Mouse (Mus musculus) kidney, adult 8-10 months (tissue): ENCODE results near the gene Gm45521.

ENCODE experiments used
- DNase-seq, 2 experiments: peaks; one replicate each; pipeline ENCODE4 v3.0.0; 2022

Gene Gm45521

DNA sequence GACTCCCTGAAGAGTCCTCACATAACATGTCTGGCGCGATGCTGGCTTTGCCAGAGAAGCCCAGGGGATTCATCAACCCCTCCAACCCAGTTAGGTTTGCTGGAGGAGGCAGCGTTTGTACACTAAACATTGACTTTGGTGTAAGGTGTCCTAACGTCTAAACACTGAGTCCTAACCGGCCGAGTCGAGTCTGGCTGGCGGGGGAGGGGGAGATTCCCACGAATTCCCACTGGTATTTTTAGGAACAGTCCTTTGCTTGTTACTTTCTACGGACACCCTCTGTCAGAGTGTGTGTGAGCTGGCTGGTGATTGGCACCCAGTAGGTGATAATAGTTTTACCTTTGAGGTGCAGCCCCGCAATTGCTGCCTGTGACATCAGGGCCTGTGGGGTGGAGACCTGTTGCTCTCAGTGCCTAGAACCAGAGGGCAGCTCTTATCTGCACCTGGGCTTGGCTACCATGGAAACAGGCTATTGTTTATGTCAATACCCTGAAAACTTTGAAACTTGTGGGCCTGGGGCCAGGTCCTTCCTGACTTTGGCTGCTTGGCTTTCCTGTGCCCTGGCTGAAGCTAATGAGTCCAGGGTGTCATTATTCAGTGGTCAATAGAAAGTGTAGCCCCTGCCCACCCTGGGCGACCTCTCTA lies 4.4 kb upstream of the Gm45521 start:
- peak; percentile 37 to 52 for DNase-seq

DNA sequence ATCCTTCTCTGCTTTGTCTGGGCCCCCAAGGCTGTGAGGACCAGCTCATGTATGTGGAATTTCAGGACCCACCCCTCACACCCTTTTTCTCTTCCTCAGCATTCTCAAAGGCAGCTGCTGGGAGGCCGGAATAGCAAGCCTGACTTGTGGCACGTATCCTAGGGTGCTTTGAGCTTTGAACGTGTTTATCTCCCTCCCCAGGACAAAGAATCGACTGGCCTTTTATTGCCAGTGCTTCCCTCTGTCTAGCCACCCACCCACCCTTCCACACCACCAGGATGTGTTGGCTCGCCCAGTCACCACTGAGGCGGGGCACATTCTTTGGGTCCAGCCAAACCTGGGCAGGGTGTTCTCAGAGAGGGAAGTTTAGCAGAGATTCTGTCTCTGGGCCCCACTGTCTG lies 3.0 kb upstream of the Gm45521 start:
- no peak for DNase-seq

DNA sequence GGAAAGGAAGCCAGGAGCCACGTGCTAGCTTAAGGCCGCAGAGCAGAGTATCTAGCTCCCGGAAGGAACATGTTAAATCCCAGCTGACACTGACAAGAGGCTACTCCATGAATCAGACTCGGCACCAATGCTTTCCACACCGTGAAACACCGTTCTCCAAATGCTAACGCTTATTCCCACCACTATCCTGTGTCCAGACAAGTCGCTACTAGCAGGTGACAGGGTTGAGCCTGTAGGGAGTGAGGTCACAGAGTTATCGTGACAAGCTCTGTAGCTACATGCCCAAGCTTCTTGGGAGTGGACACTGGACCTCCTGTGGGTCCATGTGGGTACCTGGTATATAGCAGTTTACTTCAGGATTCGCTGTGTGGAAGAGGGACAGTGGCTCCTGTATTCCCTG lies 661 bp upstream of the Gm45521 start:
- DNase-seq: no peak

DNA sequence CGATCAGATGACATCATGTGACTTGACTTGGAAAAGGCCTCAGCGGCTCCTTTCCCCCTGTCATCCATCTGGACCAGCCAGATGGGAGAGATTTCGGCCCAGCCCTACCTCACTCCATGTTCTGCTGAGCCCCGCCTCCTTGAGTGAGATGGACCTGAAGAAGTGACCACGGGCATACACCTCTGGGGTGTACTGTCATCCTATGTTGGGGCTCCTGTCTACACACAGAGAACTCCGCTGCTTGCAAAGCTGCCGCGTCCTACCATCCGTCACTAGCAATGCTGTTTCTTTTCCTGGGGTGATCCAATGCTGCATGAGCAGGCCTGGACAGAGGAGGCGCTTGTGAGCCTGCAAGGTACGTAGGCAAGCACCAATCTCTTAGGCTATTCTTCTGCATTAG lies 3.5 kb downstream of the Gm45521 start:
- DNase-seq: peak in 1 of 2 experiments; percentile 25

DNA sequence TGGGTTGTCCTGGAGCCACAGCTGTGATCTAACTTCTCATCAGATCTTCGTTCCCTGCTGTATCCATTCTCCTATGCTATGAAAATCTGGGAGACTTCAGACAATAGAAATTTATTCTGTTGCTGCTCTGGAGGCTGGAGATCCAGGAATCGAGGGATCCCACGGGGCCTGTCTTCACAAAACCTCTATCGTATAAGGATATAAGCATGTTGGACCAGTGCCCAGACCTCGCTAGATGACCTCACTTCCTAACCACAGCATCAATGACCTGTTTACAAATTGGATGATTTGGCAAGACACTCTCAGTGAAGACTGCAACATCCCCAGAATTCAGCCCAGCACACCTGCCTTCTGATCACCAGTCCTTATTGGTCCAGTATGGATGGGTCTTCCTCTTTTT lies 4.6 kb downstream of the Gm45521 start:
- no peak for DNase-seq

DNA sequence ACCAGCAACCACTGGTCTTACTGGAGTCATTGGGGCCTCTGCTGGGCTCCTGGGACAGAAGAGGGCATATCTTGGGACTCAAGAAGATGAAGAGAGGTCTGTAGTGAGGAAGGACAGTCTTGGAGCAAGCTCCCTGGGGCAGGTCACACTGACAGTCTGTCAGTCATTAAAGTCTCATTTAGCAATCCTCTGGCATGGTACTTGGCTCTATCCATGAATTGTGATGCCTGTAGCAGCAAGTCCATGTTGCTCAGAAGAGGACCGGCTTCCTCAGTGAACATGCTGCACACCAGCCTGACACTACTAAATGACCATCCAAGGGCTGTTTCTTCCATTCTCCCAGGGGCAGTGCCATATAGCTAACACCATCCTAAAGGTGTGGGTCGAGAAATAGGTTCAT lies 5.5 kb downstream of the Gm45521 start:
- DNase-seq: no peak

DNA sequence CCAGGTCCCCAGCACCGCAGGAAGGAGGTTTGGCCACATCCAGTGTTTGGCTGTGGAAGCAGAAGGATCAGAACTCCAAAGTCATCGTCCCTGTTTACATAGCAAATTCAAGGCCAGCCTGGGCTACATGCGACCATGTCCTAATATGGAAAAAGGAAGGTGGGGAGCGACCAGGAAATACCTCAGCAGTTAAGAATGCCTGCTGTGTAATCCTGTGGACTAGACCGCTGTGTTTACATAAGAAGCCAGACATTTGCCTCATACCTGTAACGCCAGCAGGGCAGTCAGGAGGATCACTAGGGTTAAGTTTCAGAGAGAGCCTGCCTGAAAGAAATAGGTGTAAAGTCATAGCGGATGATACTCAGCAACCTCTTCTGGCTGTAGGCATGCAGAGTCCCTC lies 6.1 kb downstream of the Gm45521 start:
- no peak for DNase-seq

DNA sequence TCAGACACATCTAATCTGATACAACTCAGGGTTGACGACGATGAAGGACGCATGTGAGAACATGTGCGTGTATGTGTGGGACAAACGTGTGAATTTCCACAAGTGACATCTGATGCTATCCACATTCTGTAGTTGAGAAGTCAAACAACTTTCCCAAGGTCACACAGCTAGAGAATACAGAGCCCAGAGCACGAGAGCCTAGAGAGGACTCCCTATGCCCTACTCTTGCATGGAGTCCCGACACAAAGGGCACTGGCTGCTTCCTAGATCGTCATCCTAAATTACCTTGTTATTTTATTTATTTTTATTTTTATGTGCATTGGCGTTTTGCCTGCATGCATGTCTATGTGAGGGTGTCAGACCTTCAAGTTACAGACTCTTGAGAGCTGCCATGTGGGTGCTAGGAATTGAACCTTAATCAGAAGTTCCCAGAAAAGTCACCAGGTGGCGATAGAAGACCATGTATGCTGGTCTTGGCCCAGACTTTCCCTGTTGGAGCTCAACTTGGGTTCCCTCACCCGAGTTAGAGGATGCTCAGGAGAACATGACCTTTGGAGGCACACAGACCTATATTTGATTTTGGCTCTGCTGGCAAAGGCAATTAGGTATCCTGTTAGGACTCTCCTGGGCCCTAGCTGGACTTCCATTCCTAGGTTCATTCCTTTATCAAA lies 7.3 kb downstream of the Gm45521 start:
- peak; percentile 61 to 78 for DNase-seq

DNA sequence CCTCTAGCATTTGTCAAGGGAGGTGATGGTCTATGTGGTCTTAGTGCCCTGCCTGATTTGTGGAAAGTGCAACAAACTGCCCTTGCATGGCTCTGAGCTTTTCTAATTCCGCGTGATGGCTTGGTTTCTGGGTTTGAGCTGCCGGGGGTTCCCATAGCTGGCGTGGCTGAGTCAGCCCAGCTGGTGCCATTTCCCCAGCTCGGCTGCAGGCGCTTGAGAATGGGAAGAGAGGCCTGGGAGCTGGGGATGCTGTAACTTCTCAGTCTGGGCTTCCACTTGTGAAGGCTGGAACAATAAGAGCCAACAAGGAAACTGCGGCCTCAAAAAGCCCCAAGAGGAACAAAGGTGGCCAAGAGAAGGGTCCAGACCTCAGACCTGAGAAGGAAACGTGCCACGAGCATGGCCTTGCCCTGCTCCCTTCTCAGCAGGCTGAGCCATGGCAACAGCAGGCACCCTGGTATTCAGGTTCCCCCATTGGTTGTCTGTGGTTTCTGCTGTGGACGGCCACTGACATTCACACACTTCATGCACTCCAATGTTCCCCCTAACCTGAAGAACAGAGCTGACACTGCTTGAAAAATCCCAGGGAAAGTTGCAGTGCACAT lies 14.9 kb downstream of the Gm45521 start:
- no peak for DNase-seq

DNA sequence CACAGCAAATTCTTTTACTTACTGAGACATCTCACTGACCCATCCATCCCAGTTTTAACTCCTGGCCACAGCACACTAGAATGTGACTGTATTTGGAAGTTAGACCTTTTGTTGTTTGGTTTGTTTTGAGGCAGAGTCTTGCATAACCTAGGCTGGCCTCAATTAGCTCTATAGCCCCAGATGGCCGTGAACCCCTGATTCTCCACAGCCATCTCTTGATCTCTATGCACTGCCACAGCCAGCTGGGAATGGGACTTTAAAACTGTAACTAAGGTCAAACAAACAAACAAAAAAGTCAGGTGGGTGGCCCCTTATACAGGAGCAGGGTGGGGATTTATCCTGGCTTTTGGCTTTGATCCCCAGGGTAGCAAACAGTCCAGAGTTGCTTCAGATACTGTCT lies 17.6 kb downstream of the Gm45521 start:
- DNase-seq: no peak

DNA sequence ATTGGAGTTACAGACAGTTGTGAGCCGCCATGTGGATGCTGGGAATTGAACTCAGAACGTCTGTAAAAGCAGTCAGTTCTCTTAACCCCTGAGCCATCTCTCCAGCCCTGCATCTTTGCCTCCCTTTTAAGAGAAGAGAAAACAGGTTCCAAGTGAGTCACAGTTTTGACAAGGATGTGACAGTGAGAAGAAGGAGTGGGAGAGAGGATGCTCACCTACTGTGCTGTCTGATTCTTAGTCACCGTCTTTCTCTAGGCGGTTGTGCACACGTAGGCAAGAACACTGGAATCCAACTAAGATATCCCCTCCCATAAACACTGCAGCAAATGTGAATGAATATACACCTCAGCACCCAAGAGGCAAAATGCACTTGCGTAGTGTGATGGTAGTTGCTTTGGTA lies 18.1 kb downstream of the Gm45521 start:
- DNase-seq: no peak

DNA sequence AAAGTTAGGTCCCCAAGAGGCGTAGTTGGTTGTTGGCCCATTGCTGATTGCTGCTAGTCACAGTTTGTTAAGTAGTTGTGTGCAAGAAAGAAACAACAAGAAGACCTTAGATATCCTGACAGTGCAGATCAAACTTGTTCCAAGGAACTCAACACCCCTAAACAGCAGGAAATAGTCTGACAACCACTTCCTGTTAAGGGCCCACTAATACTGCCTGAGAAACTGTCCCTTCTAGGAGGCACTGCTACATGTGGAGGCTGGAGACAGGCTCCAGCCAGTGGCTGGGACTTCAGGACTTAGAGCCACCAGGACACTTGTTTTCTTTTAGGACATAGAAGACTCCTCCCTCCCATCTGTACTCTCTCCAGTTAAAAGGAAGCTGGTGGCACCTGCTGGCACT lies 20.4 kb downstream of the Gm45521 start:
- DNase-seq: no peak

DNA sequence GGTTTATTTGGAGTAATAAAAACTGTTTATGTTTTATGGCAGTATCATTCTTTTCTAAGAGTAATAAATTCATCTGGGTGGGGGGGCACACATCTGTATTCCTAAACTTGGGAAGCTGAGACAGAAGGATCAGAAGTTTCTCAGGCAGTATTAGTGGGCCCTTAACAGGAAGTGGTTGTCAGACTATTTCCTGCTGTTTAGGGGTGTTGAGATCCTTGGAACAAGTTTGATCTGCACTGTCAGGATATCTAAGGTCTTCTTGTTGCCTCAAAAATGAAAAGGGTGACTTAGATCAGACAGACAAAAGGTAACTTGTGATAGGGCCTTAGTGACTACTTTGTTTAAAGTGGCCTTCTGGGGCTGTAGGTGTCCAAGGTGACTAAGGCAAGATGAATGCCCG lies 21.1 kb downstream of the Gm45521 start:
- DNase-seq: no peak

DNA sequence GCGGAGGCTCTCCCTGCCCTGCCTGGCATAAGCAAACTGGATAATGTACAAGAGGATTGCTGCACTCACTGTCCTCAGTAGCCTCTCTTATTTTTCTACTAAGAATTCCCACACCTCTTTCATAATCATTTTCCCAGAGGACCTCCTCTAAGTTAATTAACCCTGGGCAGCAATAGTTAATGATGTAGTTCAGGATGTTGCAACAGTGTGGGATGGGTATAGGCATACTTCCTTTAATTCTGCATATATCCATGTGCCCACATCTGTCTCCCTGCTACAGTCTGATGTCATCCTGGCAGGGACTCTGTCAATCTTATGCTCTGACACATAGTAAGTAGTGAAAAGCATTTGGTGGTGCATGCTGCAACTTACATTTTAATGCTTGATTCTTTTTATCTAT lies 24.1 kb downstream of the Gm45521 start:
- no peak for DNase-seq

DNA sequence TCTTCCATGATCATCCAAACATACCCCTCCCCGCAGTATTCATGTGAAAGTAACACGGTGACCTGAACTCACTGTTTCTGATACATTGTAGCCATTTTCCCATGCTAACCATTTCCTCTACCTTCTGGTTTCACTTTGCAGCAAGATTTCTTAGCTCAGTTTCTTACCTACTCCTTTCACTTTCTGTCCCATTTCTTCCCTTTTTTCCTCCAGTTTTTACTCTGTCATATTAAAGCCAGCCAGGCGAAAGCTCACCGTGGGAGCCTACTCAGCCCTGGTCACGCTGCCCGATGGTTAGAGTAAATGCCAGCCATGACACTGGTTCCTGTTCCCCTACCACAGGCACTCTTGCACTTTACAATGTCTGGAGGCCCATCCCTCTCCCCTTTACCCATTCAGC lies 29.8 kb downstream of the Gm45521 start:
- no peak for DNase-seq

DNA sequence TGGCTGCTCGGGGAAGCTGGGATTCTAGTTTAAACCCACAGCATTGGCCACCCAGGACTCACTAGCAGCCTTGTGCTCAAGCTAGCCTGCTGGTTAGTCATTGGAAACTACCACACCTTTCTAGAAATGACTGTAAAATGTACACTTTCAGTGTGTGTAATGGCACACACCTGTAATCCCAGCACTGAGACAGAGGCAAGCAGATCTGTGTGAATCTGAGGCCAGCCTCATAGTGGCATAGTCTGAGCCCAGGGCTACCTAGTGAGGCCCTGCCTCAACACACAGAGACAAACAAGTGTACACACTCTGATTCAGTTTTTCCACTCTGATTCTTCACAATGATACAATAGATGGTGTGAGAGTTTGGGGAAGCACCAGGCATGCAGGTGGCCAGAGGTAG lies 32.3 kb downstream of the Gm45521 start:
- no peak for DNase-seq

DNA sequence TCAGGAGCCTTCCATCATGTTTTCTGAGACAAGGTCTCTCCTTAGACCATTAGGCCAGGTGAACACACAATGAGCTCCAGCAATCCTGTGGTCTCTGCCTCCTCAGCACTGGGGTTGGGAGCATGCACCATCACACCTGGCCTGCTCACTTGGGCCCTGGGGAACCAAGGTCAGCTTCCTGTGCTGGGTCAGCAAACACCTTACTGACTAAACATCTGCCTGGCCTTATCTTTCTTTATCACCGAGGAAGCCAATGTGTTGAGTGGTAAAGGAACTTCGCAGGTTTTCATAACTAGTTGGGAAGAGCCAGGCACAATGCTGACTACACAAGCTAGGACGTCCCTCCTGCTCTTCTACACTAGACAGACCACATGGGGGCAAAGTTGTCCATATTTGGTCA lies 32.9 kb downstream of the Gm45521 start:
- DNase-seq: no peak

DNA sequence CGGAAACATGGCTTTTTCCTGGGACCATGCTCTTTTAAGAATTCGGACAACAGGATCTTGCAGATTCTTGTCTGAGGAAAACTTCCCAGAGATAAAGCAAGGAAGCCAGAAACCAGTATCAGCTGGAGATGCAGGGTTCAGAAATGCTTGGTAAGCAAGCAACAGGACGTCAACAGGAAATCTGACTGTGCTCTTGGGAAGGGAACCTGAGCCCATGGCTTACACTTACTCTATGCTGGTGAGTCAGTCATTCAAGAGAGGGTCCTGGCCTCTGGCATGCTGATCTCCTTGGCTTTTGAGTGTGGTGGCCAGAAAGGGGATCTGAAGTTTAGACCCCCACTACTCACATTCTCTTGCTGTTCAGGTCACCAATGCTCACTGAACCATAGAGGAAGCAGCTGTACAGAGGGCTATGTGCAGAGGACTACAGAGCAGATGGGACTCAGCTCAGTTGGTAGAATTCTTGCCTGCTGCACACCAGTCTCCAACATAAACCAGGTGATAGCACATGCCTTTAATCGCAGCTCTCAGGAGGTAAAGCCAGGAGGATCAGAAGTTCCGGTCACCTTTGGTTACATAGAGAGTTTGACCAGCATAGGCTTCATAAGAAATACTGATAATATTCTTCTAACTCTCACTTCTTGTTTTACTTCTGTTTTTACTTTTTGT lies 34.2 kb downstream of the Gm45521 start:
- DNase-seq: no peak

DNA sequence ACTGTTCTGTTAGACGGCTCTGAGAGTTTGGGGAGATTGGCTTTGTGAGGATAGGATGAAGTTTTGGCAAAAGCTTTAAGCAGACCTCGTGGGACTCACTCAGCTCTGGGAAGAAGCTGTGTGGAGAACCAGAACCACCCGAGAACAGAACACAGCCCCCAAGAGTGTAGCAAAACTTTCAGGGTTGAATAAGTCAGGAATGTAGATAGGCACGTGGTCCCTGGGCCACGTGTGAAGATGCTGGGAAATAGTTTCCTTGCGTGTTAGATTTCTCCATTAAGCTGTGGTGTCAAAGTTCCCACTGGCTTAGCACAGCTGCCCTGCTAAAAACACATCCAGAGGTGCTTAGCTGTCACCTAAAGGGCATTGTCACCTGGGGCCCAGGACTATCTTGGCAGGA lies 35.1 kb downstream of the Gm45521 start:
- DNase-seq: no peak

DNA sequence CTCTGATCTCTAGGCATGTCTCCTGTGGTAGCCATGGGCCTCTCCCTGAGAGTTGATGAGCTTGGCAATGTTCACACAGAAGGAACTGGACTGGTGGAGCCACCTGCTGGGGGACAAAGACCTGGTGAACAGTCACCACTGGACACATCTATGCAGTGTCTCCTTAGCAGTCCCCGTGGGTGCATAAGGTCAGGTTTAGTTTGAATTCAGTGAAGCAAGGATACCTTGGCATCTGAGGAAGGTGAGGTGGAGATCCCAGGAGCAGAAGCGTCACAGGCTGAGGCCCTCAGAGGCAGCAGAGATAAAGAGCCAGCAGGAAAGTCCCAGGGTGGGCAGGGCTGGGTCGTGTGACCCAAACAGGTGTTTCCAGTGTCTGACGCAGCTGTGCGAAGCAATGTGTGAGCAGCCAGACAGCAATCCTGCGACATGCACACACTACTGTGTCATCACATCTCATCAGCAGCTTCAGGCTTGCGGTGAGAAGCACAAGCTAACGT lies 37.2 kb downstream of the Gm45521 start, which contains the start of gene Dnase1l3:
Gene Dnase1l3, minus strand, starts transcription at position 303 of the 497 bp plus-strand sequence.
- peak in 1 of 2 experiments; percentile 64 for DNase-seq

DNA sequence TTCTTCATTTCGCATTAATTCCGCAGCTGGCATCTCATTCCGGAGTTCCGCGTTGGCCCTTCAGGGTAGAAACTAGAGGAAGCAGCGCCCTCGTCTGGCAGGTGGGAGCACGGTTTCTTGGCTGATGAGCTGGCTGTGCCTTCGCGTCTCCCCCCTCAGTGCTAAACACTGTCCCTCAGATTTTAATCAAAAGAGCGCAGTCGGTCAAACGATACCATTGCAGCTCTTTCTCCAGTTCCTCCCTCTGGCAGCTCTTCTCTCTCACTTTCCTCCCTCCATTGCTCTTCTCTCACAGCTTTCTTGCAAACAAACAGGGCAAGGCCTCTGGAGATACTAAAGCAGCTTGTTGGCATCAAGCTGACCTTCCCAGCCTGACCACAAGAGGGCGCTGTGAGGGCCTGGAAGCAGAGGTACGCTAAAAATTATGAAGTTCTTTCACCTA lies 40.2 kb downstream of the Gm45521 start:
- DNase-seq: peak; percentile 84 to 94

DNA sequence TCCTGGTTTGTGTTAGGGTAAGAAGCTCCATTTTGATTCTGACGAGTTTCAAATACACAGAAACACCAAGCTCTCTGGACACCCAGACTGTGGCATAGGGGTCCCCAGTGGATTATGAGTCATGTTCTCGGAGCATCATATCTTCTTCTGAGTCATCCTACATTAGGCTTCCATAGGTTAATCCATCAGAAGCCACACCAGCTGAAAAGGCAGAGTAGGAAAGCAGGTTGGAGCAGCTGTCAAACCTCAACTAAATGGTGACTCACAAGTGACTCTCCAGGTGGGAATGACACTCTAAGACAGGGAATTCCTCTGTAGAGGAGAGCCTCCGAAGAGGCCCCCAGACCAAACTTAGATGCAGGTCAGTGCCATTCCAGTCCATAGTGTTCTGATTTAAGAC lies 41.9 kb downstream of the Gm45521 start:
- no peak for DNase-seq

DNA sequence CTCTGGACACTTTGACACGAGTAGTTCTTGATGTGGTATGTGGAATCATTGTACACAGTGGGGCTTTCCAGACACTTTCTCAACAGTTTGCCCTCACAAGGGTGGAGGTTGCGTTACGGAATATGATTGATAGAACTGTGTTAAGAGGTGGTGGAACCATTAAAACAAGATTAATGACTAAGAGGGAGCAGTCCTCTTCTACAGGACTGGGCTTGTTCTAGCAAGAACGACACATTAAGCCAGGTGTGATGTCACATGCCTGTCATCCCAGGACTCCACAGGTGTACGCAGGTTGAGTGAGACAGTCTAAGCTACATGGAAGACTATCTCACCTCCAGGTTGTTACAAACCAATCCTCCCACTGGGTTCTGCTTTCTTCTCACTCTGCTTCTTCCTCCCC lies 42.3 kb downstream of the Gm45521 start:
- DNase-seq: no peak

DNA sequence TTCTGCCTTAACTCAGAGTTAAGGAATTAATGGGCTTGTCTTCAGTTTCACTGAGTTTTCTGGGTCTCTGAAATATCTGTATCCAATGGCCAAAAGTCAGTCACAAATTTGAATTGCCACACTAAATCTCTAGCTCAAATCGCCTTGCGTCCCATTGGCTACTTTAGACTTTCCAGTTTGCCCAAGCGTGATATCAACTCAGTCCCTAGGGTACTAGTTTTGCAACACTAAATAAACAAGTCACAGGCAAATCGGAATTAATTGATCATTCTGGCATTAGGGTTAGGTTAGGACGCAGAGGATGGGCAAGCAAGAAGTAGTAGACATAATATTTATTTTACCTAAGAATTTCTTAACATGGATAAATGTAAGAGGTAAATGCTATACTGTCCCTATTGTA lies 43.2 kb downstream of the Gm45521 start:
- DNase-seq: no peak
